Mouse (Mus musculus) fibroblast of lung, adult 2 months (primary cell): ENCODE measurements around the gene Gm11565.
"Not testable (repeated sequence)": the region's sequence is repeated elsewhere in the genome, so short reads cannot be mapped to it uniquely, and the experiment has no call there.

Source experiments
- DNase-seq: peaks from one replicate; pipeline ENCODE4 v3.0.0-alpha.2; 2011; ENCODE audit warnings: low read depth

Gene Gm11565

DNA sequence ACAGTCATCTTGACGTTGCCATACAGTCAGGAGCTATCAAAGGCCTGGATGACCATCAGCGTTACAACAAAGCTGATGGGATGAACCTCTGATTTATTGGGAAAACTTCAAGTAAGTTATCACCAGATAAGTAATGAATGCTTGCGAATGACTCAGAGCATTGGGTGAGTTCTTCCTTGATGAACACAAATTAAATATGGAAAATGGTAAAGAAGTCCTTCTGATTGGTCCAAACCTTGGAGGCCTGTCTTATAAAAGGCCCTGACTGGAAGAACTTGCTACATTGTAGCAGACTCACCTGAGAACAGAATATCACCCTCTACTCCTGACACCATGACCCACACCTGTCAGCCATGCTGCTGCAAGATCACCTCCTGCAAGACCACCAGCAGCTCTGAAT is at the start of gene Gm11565:
Gm11565 (plus strand) TSS at position 301 of the 400 bp plus-strand sequence.
- DNase-seq = no peak

DNA sequence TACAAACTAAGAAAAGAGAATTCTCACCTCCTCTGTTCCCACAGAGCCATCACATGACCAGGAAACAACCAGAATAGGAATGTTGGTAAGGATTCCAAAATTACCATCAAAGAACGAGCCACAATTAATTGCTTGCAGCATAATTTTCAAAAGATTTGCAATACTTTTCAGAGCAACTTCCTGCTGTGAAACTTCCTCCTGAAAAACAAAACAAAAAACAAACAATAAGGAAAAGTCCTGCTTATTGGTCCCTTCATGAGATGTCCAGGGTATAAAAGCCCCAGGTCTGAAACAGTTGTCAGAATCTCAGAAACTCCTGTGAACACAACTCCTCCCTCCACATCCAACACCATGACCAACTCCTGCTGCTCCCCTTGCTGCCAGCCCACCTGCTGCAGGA is 41.5 kb upstream of the Gm11565 start, which contains the start of gene Krtap9-1:
Krtap9-1 (plus strand) TSS at position 301 of the 400 bp plus-strand sequence.
- not testable (repeated sequence) for DNase-seq

DNA sequence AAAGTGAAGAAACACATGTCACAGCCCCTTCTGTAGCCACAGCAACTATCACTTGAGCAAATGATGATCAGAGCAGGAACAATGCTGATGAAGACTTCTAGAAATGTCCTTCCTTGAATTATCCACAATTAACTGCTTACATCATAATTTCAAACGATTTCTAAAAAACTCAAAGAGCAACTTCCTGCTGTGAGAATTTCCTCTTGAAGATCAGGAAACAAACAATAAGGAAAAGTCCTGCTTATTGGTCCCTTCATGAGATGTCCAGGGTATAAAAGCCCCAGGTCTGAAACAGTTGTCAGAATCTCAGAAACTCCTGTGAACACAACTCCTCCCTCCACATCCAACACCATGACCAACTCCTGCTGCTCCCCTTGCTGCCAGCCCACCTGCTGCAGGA is 35.7 kb upstream of the Gm11565 start, which contains the start of gene Gm11567:
Gm11567 (plus strand) TSS at position 301 of the 400 bp plus-strand sequence.
- DNase-seq = not testable (repeated sequence)

DNA sequence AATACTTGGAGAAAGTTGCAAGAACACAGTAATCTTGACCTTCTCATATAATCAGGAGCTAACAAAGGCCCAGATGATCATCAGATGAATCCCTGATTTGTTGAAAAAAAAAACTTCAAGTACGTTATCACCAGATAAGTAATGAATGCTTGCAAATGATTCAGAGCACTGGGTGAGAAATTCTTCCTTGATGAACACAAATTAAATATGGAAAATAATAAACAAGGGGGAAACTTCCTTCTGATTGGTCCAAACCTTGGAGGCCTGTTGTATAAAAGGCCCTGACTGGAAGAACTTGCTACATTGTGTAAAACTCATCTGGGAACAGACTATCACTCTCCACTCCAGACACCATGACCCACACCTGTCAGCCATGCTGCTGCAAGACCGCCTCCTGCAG is 6.9 kb upstream of the Gm11565 start, which contains the start of gene Krtap31-1:
Krtap31-1 (plus strand) TSS at position 301 of the 400 bp plus-strand sequence.
- no peak for DNase-seq

DNA sequence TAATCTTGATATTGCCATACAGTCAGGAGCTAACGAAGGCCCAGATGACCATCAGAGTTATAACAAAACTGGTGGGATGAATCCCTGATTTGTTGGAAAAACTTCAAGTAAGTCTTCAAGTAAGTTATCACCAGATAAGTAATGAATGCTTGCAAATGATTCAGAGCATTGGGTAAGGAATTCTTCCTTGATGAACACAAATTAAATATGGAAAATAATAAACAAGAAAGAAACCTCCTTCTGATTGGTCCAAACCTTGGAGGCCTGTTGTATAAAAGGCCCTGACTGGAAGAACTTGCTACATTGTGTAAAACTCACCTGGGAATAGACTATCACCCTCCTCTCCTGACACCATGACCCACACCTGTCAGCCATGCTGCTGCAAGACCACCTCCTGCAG is 21.4 kb downstream of the Gm11565 start, which contains the start of gene Krtap31-2:
Krtap31-2 (plus strand) TSS at position 301 of the 400 bp plus-strand sequence.
- no peak for DNase-seq

DNA sequence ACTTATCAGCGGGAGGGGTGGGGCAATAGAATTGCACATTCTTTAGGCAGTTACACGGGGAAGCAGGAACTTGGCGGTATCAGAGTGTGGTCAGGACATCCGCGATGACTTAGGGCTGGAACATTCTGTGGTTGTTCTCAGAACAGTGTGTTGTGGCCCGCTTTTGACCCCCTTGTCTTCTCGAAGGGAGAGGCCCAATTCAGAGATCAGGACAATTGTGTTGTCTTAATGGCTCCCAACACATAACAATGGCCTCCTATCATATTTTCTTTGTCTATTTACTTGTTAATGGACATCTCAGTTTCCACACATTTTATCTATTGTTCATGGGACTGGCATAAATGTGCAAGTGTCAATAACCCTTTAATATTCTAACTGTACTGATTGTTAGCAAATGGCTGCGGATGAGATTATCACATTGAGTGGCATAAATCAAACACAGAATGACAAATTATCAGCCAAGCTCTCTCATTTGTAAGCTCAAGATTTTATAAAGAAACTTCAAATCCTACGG is 23.3 kb downstream of the Gm11565 start:
- no peak for DNase-seq

DNA sequence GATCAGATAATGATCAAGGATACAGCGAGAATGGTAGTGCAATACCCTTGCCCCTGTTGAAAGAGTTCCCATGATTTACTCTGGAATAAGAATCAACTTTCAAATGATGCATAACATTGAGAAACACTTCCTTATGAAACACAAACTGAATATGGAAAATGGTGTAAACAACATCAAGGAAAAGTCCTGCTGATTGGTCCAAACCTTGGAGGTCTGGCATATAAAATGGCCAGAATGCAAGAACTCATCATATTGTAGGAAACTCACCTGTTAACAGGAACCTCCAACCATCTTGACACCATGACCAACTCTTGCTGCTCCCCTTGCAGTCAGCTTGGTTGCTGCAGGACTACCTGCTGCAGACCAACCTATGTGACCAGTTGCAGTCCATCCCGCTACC is 33.6 kb downstream of the Gm11565 start, which contains the start of gene Krtap9-5:
Krtap9-5 (plus strand) TSS at position 301 of the 400 bp plus-strand sequence.
- no peak for DNase-seq

DNA sequence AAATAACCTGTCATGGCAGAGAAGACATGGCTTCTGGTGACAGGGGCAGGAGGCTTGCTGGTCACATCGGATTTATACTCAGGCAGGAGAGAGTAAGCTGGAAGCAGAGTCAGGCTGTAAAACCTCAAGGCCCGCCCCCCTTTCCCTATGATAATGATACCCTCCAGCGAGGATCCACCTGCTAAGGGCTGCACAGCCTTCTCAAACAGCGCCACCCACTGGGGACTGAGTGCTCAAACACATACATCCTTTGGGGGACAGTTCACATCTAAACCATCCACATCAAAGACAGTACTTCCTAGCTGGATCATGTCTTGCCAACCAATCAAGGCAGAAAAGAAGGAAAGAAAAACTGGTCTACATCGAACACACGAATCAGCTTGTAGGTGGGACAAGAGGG is 49.7 kb downstream of the Gm11565 start:
- no peak for DNase-seq
